Mouse (Mus musculus) embryo, embryonic 11 days (tissue): ENCODE results near the gene Shc1.
"Not testable (repeated sequence)": the region's sequence is repeated elsewhere in the genome, so short reads cannot be mapped to it uniquely, and the experiment has no call there.

Source experiments
- DNase-seq: peaks from one replicate; pipeline ENCODE4 v3.0.0-alpha.2; 2015

Shc1 gene

GRCm38 (mm10) chr3:89419981-89420380, 1.7 kb downstream of the Shc1 start:
- no peak for DNase-seq

GRCm38 (mm10) chr3:89420421-89420820, 2.2 kb downstream of the Shc1 start:
- no peak for DNase-seq

- peak; percentile 90 for DNase-seq
Measured at GRCm38 (mm10) chr3:89421002-89421774, 2.9 kb downstream of the Shc1 start.

- peak; percentile 34 for DNase-seq
Measured at GRCm38 (mm10) chr3:89421810-89422473, 3.7 kb downstream of the Shc1 start.

GRCm38 (mm10) chr3:89422556-89423205, 4.4 kb downstream of the Shc1 start:
- DNase-seq: no peak

GRCm38 (mm10) chr3:89424416-89425140, 6.3 kb downstream of the Shc1 start:
- DNase-seq: no peak

GRCm38 (mm10) chr3:89425141-89425525, 6.9 kb downstream of the Shc1 start:
- no peak for DNase-seq

GRCm38 (mm10) chr3:89425876-89426275, 7.6 kb downstream of the Shc1 start:
- no peak for DNase-seq

GRCm38 (mm10) chr3:89429021-89429420, 10.8 kb downstream of the Shc1 start:
- not testable (repeated sequence) for DNase-seq

- peak; percentile 97 for DNase-seq
Measured at GRCm38 (mm10) chr3:89430171-89431159, 12.2 kb downstream of the Shc1 start, which contains the start of gene Pygo2. Pygo2 (plus strand) TSS chr3:89430214.

- no peak for DNase-seq
Measured at GRCm38 (mm10) chr3:89432606-89433005, 14.4 kb downstream of the Shc1 start.

GRCm38 (mm10) chr3:89434532-89434931, 16.3 kb downstream of the Shc1 start:
- DNase-seq: no peak

- no peak for DNase-seq
Measured at GRCm38 (mm10) chr3:89435041-89435440, 16.8 kb downstream of the Shc1 start.

- DNase-seq: peak; percentile 89
Measured at GRCm38 (mm10) chr3:89436176-89437113, 18.2 kb downstream of the Shc1 start, which contains the start of gene Pbxip1. Pbxip1 (plus strand) TSS chr3:89436706.

- peak; percentile 49 for DNase-seq
Measured at GRCm38 (mm10) chr3:89437269-89437668, 19.0 kb downstream of the Shc1 start.

GRCm38 (mm10) chr3:89440691-89441090, 22.4 kb downstream of the Shc1 start:
- DNase-seq: no peak

- DNase-seq: no peak
Measured at GRCm38 (mm10) chr3:89448720-89449537, 30.7 kb downstream of the Shc1 start.

GRCm38 (mm10) chr3:89449541-89449940, 31.3 kb downstream of the Shc1 start:
- peak; percentile 77 for DNase-seq

GRCm38 (mm10) chr3:89451916-89452315, 33.7 kb downstream of the Shc1 start:
- no peak for DNase-seq
